8 mouse cellular contexts compared by ENCODE assay signal in the genomic region with DNA sequence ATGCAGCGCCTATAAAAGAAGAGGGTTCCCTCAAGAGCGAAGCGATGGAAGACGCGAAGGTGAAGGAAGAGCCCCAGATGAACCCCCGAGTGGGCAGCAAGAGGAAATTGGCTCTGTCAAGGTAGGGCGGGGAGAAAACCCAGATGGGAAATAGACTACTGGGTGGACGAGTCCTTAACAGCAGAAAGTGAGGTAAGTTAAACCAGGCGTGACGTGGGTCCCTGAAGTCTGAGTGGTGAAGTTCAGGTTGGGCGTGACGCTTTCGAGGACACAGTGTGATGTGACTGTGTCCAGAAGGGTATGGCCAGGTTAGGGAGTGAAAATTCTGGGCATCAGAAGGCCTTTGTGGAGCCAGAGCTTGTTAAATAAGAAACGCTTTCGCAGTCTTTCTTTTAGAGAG. TPM values are rescaled to one million over a fixed set of nuclear protein-coding genes. Genes with fewer than 3 reads are reported as not detected.
A peak's percentile ranks its signal among the peaks of the same experiment; 100 is the strongest.
DNase-seq lines count a peak whose midpoint lies in the region; ATAC-seq and TF ChIP-seq lines count a peak whose summit lies in the region.

No protein-coding gene starts in this region.

- no peaks in the 10 kb centered on the region for H3K9me3 ChIP-seq in liver, embryonic 11.5 days (ENCODE audit: control insufficient read depth, low read length)
- H3K9me3 ChIP-seq in stomach, postnatal 0 days (ENCODE audit: control insufficient read depth, low read length), result no peaks in the 10 kb centered on the region

- no peak overlapping the region for H3K27ac ChIP-seq in thymus, adult 2 months (ENCODE audit: control insufficient read depth, insufficient read depth, low read length)
- H3K27ac ChIP-seq in liver, embryonic 11.5 days (ENCODE audit: low read depth, low read length), result no peak overlapping the region
- H3K27ac ChIP-seq in stomach, postnatal 0 days (replicated peaks), result no peak overlapping the region

- peak; percentile 6 for DNase-seq in cerebellum, adult 9-11 months
- no peak for DNase-seq in cerebellum, adult 11-12 months
- DNase-seq in thymus, adult 2 months, result no peak
- no peak for DNase-seq in thymus, postnatal 0 days (ENCODE audit: low spot score)
- DNase-seq in liver, embryonic 11.5 days (ENCODE audit: low spot score), result no peak
- DNase-seq in stomach, postnatal 0 days (ENCODE audit: low spot score), result no peak
- no peak for DNase-seq in ovary, adult 18-20 months (ENCODE audit: low spot score)
- DNase-seq in thymus, adult 18-20 months, result no peak

- H3K4me2 ChIP-seq in liver, embryonic 11.5 days, result peak overlapping the region; percentile 88
- H3K4me2 ChIP-seq in stomach, postnatal 0 days (replicated peaks; ENCODE audit: low read depth), result peak overlapping the region; percentile 77

- ATAC-seq in liver, embryonic 11.5 days (replicated peaks; ENCODE audit: low FRiP score), result no peak
- ATAC-seq in stomach, postnatal 0 days (ENCODE audit: low FRiP score, low TSS enrichment), result peak; percentile 48; the same call in 1 of the 2 replicates

- no peak for TF ChIP-seq EP300 in stomach, postnatal 0 days (optimal IDR thresholded peaks at IDR 0.05)

- H3K27me3 ChIP-seq in thymus, adult 2 months (ENCODE audit: control insufficient read depth, insufficient read depth, low read length), result no peaks in the 10 kb centered on the region
- H3K27me3 ChIP-seq in liver, embryonic 11.5 days (replicated peaks; ENCODE audit: control insufficient read depth, insufficient read depth, low read length), result no peaks in the 10 kb centered on the region
- no peaks in the 10 kb centered on the region for H3K27me3 ChIP-seq in stomach, postnatal 0 days (ENCODE audit: control insufficient read depth, insufficient read depth, low read length)

- peak overlapping the region; percentile 84 for H3K4me3 ChIP-seq in thymus, adult 2 months (ENCODE audit: control insufficient read depth, insufficient read depth, low read length)
- H3K4me3 ChIP-seq in liver, embryonic 11.5 days (ENCODE audit: low read depth, low read length), result peak overlapping the region; percentile 84
- peak overlapping the region; percentile 75 for H3K4me3 ChIP-seq in stomach, postnatal 0 days (ENCODE audit: low read depth, low read length)

- WGBS in thymus, adult 2 months, result 47% methylated on average over 15 of the region's 15 CpGs
- 25% methylated on average over 15 of the region's 15 CpGs for WGBS in liver, embryonic 11.5 days
- WGBS in stomach, postnatal 0 days, result 26% methylated on average over 15 of the region's 15 CpGs

- TF ChIP-seq CTCF in thymus, adult 2 months (IDR thresholded peaks at IDR 0.05; ENCODE audit: borderline replicate concordance, control insufficient read depth, extremely low read depth, insufficient read depth, low read length, poor library complexity), result no peak
- no peak for TF ChIP-seq CTCF in stomach, postnatal 0 days (IDR thresholded peaks at IDR 0.05; ENCODE audit: low read depth)

- no peak for TF ChIP-seq POLR2A in thymus, adult 2 months (IDR thresholded peaks at IDR 0.05; ENCODE audit: control insufficient read depth, extremely low read depth, insufficient read depth, low read length, poor library complexity)

- H3K36me3 ChIP-seq in thymus, adult 2 months (ENCODE audit: control insufficient read depth, insufficient read depth, low read length), result no peaks in the 10 kb centered on the region
- peaks cover 18% of the 10 kb centered on the region for H3K36me3 ChIP-seq in liver, embryonic 11.5 days (ENCODE audit: control insufficient read depth, insufficient read depth, low read length)
- peaks cover 6% of the 10 kb centered on the region; the same call in 1 of the 2 replicates for H3K36me3 ChIP-seq in stomach, postnatal 0 days (ENCODE audit: control insufficient read depth, insufficient read depth, low read length)

- H3K4me1 ChIP-seq in thymus, adult 2 months (replicated peaks; ENCODE audit: control insufficient read depth, insufficient read depth, low read length), result peaks cover 8% of the 10 kb centered on the region
- H3K4me1 ChIP-seq in liver, embryonic 11.5 days (replicated peaks; ENCODE audit: control insufficient read depth, insufficient read depth, low read length), result peaks cover 10% of the 10 kb centered on the region
- peaks cover 3% of the 10 kb centered on the region for H3K4me1 ChIP-seq in stomach, postnatal 0 days (replicated peaks; ENCODE audit: control insufficient read depth, insufficient read depth)

- H3K9ac ChIP-seq in liver, embryonic 11.5 days (ENCODE audit: low read depth, low read length), result peak overlapping the region; percentile 75
- peak overlapping the region; percentile 64 for H3K9ac ChIP-seq in stomach, postnatal 0 days (ENCODE audit: low read length)

RNA-seq across cellular contexts. Expression of gene Znhit6, which starts 0.9 kb away (rescaled TPM):
- polyA plus RNA-seq in thymus, adult 2 months (2012; rRNA removed), result 2.5 and 3.5 TPM in 2 replicates
- polyA plus RNA-seq in thymus, postnatal 0 days (2015; fragmentation: Nextera tagmentation; extraction: Ambion mirVana), result 28.9 and 29.5 TPM in 2 replicates
- 36.0 and 38.5 TPM in 2 replicates for polyA plus RNA-seq in liver, embryonic 11.5 days (2014; fragmentation: Nextera tagmentation; extraction: Ambion mirVana)
- 16.8 and 17.5 TPM in 2 replicates for polyA plus RNA-seq in stomach, postnatal 0 days (2015; fragmentation: Nextera tagmentation; extraction: Ambion mirVana)
